Mouse (Mus musculus) small intestine, adult 2 months (tissue): Measurements from ENCODE around the gene Ifit2. TPM values are rescaled to one million over a fixed set of nuclear protein-coding genes. Genes with fewer than 3 reads are reported as not detected.
A peak's percentile ranks its signal among the peaks of the same experiment; 100 is the strongest.

Experiments
- H3K27ac ChIP-seq: fragments of 200-500 bp; 2 replicates; pipeline ENCODE4 v1.5.1; 2012; ENCODE audit warnings: low read depth, low read length, control low read depth, inconsistent platforms; ENCODE audit not compliant: insufficient read depth
- H3K27me3 ChIP-seq: fragments of 200-500 bp; 2 replicates; pipeline ENCODE4 v1.6.1; 2012; ENCODE audit warnings: mild to moderate bottlenecking, moderate library complexity, low read length, inconsistent platforms; ENCODE audit not compliant: control insufficient read depth, insufficient read depth
- H3K36me3 ChIP-seq: fragments of 200-500 bp; 2 replicates; pipeline ENCODE4 v1.6.1; 2012; ENCODE audit warnings: mild to moderate bottlenecking, low read length, control low read depth, inconsistent platforms; ENCODE audit not compliant: control insufficient read depth, insufficient read depth
- H3K4me1 ChIP-seq: fragments of 200-500 bp; 2 replicates; pipeline ENCODE4 v1.6.1; 2012; ENCODE audit warnings: low read length, inconsistent platforms, mixed read lengths; ENCODE audit not compliant: control insufficient read depth, insufficient read depth, insufficient read length
- H3K4me3 ChIP-seq: fragments of 200-500 bp; 2 replicates; pipeline ENCODE4 v1.5.1; 2012; ENCODE audit warnings: low read depth, mild to moderate bottlenecking, control low read depth, inconsistent platforms, low read length, moderate library complexity
- CTCF ChIP-seq: fragments of 200-500 bp; IDR thresholded peaks from 2 replicates; pipeline ENCODE4 v1.5.1; 2012; ENCODE audit warnings: low read depth, mild to moderate bottlenecking, control low read depth, inconsistent platforms, low read length, moderate library complexity, mixed read lengths; ENCODE audit not compliant: insufficient replicate concordance, insufficient read length; ENCODE audit errors: extremely low read depth
- POLR2A ChIP-seq: fragments of 200-500 bp; IDR thresholded peaks from 2 replicates; pipeline ENCODE4 v1.6.1; 2012; ENCODE audit warnings: low read depth, mild to moderate bottlenecking, control low read depth, inconsistent platforms, low read length, moderate library complexity
- WGBS: fragments of 180-500 bp; shearing (Covaris S2); methylation state at CpG from one replicate; pipeline ENCODE4 v1.1.7; 2018; 5-methylcytosine and 5-hydroxymethylcytosine counted together
- polyA plus RNA-seq: library from polyadenylated mRNA; depleted of rRNA; stranded (reverse); fragments of >200 nt; gene quantifications from 2 replicates; pipeline ENCODE4 v1.2.3, GENCODE M21; 2012; rRNA removed

The Ifit2 gene
- 0.08 and 0.25 TPM in 2 replicates for polyA plus RNA-seq

- WGBS, result 2% methylated on average over 22 of the region's 22 CpGs
- Histone ChIP-seq H3K4me1 (peaks cover 18% of the 10 kb centered on the region; the same call in 1 of the 2 replicates), H3K36me3 (no peaks in the 10 kb centered on the region), H3K4me3 (peak within 1 kb of the TSS; percentile 63), H3K27me3 (no peaks in the 10 kb centered on the region), H3K27ac (peak within 1 kb of the TSS; percentile 17)
- TF ChIP-seq CTCF (peak; percentile 75; the same call in 1 of the 2 replicates), POLR2A (no peak; the same call in 1 of the 2 replicates)
These were observed at the start of gene Ifit2 for GRCm38 (mm10) chr19:34550534-34551223. Gene Ifit2, plus strand, starts transcription at chr19:34550694.

- Histone ChIP-seq H3K27me3 (no peaks in the 10 kb centered on the region), H3K4me3 (no peak overlapping the region), H3K27ac (no peak overlapping the region), H3K4me1 (peaks cover 5% of the 10 kb centered on the region; the same call in 1 of the 2 replicates), H3K36me3 (peaks cover 8% of the 10 kb centered on the region)
- TF ChIP-seq CTCF, result peak; percentile 81; the same call in 1 of the 2 replicates
- TF ChIP-seq POLR2A, result no peak
- 22% methylated on average over 4 of the region's 4 CpGs for WGBS
These were observed 49.7 kb upstream of the Ifit2 start for GRCm38 (mm10) chr19:34500763-34501162.

- TF ChIP-seq CTCF (no peak), POLR2A (no peak)
- WGBS, result 80% methylated on average over 12 of the region's 12 CpGs
- Histone ChIP-seq H3K4me1 (no peaks in the 10 kb centered on the region), H3K27me3 (no peaks in the 10 kb centered on the region), H3K27ac (no peak overlapping the region), H3K36me3 (peaks cover 5% of the 10 kb centered on the region), H3K4me3 (no peak overlapping the region)
These were observed 45.3 kb upstream of the Ifit2 start for GRCm38 (mm10) chr19:34505161-34505721.

GRCm38 (mm10) chr19:34510717-34511116 is 39.8 kb upstream of the Ifit2 start:
- no peaks in the 10 kb centered on the region for H3K27me3 ChIP-seq
- TF ChIP-seq POLR2A (no peak), CTCF (no peak)
- 78% methylated on average over 5 of the region's 5 CpGs for WGBS
- H3K4me3 ChIP-seq, result no peak overlapping the region
- H3K4me1 ChIP-seq, result peaks cover 9% of the 10 kb centered on the region; the same call in 1 of the 2 replicates
- peaks cover 7% of the 10 kb centered on the region for H3K36me3 ChIP-seq
- H3K27ac ChIP-seq, result no peak overlapping the region

- Histone ChIP-seq H3K27ac (no peak overlapping the region), H3K27me3 (no peaks in the 10 kb centered on the region), H3K4me3 (no peak overlapping the region), H3K4me1 (peaks cover 10% of the 10 kb centered on the region; the same call in 1 of the 2 replicates), H3K36me3 (peaks cover 7% of the 10 kb centered on the region)
- TF ChIP-seq POLR2A, result no peak
- TF ChIP-seq CTCF, result no peak
- WGBS, result 48% methylated on average over 8 of the region's 8 CpGs
These were observed 39.0 kb upstream of the Ifit2 start for GRCm38 (mm10) chr19:34511528-34511927.

- WGBS, result 52% methylated on average over 3 of the region's 3 CpGs
- Histone ChIP-seq H3K4me3 (no peak overlapping the region), H3K27me3 (no peaks in the 10 kb centered on the region), H3K27ac (peak overlapping the region; percentile 52), H3K4me1 (peaks cover 30% of the 10 kb centered on the region; the same call in 1 of the 2 replicates), H3K36me3 (no peaks in the 10 kb centered on the region; the same call in 1 of the 2 replicates)
- TF ChIP-seq CTCF, result no peak
- no peak for TF ChIP-seq POLR2A
These were observed 34.8 kb upstream of the Ifit2 start for GRCm38 (mm10) chr19:34515681-34516080.

- peaks cover 28% of the 10 kb centered on the region; the same call in 1 of the 2 replicates for H3K4me1 ChIP-seq
- no peak overlapping the region for H3K4me3 ChIP-seq
- peak overlapping the region; percentile 78 for H3K27ac ChIP-seq
- H3K27me3 ChIP-seq, result no peaks in the 10 kb centered on the region
- no peaks in the 10 kb centered on the region for H3K36me3 ChIP-seq
- WGBS, result 44% methylated on average over 2 of the region's 2 CpGs
- no peak for TF ChIP-seq CTCF
- TF ChIP-seq POLR2A, result no peak
These were observed 34.1 kb upstream of the Ifit2 start for GRCm38 (mm10) chr19:34516346-34516745.
